Mouse (Mus musculus): Measurements from ENCODE around the gene Hs3st4.

DNA sequence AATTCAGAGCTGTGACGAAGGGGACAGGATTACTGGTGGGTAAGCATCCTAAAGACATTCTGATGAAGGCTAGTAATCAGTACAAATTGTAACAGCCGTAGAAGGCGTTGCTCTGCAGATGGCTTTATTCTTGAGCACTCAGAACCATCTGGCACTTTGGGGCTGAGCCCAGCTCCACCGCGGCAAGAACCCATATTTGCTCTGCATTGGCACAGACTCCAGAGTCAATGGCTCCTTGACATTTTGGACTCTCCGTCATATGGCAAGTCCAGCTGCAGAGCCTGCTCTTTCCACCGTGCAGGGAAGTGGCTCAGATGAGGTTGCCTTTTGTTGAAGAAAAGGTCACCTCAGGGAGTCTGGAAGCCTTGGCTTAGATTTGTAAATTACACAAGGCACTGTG, 148.6 kb downstream of the Hs3st4 start:
- TF ChIP-seq CTCF (IDR thresholded peaks at IDR 0.05; ENCODE audit: control insufficient read depth, insufficient read depth, insufficient replicate concordance, low read depth, low read length), result no peak
- TF ChIP-seq POLR2A (IDR thresholded peaks at IDR 0.05; ENCODE audit: control insufficient read depth, low read depth, low read length), result no peak

Measured in testis, adult 2 months (tissue).